Mouse (Mus musculus) embryonic facial prominence, embryonic 14.5 days (tissue): ENCODE results near the gene Gucy1b1. TPM values are rescaled to one million over a fixed set of nuclear protein-coding genes. Genes with fewer than 3 reads are reported as not detected.
A peak's percentile ranks its signal among the peaks of the same experiment; 100 is the strongest.

Source experiments
- ATAC-seq: fragments of 200-750 bp; cut with Nextera tagmentation; 2 replicates; pipeline ENCODE4 v1.8.0; 2017; ENCODE audit warnings: low read depth, moderate number of reproducible peaks, moderate TSS enrichment
- DNase-seq: peaks from one replicate; pipeline ENCODE4 v3.0.0-alpha.2; 2015; ENCODE audit warnings: low spot score
- H3K27ac ChIP-seq: fragments of 300-500 bp; sonication (generic); replicated peaks from 2 replicates; pipeline ENCODE4 v1.5.1; 2014; ENCODE audit warnings: low read depth, mild to moderate bottlenecking, low read length, moderate library complexity
- H3K27me3 ChIP-seq: fragments of 300-500 bp; sonication (generic); replicated peaks from 2 replicates; pipeline ENCODE4 v1.6.1; 2014; ENCODE audit warnings: low read length; ENCODE audit not compliant: control insufficient read depth, insufficient read depth
- H3K36me3 ChIP-seq: fragments of 300-500 bp; sonication (generic); 2 replicates; pipeline ENCODE4 v1.6.1; 2014; ENCODE audit warnings: low read length, mixed read lengths; ENCODE audit not compliant: control insufficient read depth, insufficient read depth
- H3K4me1 ChIP-seq: fragments of 300-500 bp; sonication (generic); 2 replicates; pipeline ENCODE4 v1.6.1; 2014; ENCODE audit warnings: antibody characterized with exemption, low read length; ENCODE audit not compliant: control insufficient read depth, insufficient read depth
- H3K4me2 ChIP-seq: fragments of 300-500 bp; sonication (generic); 2 replicates; pipeline ENCODE4 v1.6.1; 2014; ENCODE audit warnings: low read depth, mild to moderate bottlenecking, low read length, moderate library complexity, mixed read lengths
- H3K4me3 ChIP-seq: fragments of 300-500 bp; sonication (generic); 2 replicates; pipeline ENCODE4 v1.5.1; 2014; ENCODE audit warnings: low read depth, mild to moderate bottlenecking, low read length
- H3K9ac ChIP-seq: fragments of 300-500 bp; sonication (generic); 2 replicates; pipeline ENCODE4 v1.6.1; 2014; ENCODE audit warnings: low read depth, mild to moderate bottlenecking, low read length, moderate library complexity, mixed read lengths
- H3K9me3 ChIP-seq: fragments of 300-500 bp; sonication (generic); 2 replicates; pipeline ENCODE4 v1.6.1; 2016; ENCODE audit warnings: low read length; ENCODE audit not compliant: control insufficient read depth
- WGBS: fragments of 180-500 bp; shearing (Covaris S2); extraction: QIAGEN DNeasy Blood & Tissue Kit; methylation state at CpG from one replicate; pipeline ENCODE4 v1.1.7; 2014; 5-methylcytosine and 5-hydroxymethylcytosine counted together
- polyA plus RNA-seq: library from polyadenylated mRNA; unstranded; fragments of >200 nt; fragmentation: Nextera tagmentation; extraction: Ambion mirVana; gene quantifications from 2 replicates; pipeline ENCODE4 v1.2.1, GENCODE M21; 2014

Gene Gucy1b1
- polyA plus RNA-seq, 1 experiment from 2014 or later = 16.3 TPM

DNA sequence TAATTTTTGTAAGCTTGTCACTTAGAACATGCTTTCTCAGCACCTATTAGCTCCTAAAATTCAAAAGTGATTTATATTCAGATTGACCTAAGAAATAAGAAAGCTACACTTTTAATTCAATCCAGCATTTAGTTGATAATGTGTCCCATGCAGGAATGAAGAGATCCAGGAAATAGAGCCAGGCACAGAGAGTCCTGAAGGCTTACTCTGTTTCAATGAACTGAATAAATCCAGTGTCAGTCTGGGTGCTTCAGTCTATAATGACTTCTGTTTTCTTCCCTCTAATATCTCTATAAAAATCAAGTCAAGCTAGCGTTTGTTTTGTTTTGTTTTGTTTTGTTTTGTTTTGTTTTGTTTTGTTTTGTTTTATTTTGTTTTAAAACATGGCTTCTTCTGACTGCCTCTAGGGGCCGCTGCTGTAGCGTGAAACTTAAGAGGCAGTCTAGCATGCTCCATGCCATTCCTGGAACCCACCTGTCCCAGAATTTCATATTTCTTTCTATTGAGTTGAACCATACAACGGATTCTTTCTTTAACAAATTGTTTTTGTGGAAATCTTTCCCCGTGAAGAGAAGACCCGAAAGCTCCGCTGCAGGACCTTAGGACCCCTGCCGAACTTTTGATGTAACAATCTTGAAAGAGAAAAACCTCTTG is 27.3 kb downstream of the Gucy1b1 start:
- Histone ChIP-seq H3K9ac (no peak overlapping the region), H3K27me3 (no peaks in the 10 kb centered on the region), H3K4me2 (no peak overlapping the region), H3K9me3 (no peaks in the 10 kb centered on the region), H3K36me3 (no peaks in the 10 kb centered on the region), H3K4me1 (peaks cover 10% of the 10 kb centered on the region; the same call in 1 of the 2 replicates), H3K27ac (no peak overlapping the region), H3K4me3 (no peak overlapping the region)
- ATAC-seq (no peak), DNase-seq (peak; percentile 77)
- 25% methylated on average over 8 of the region's 8 CpGs for WGBS

DNA sequence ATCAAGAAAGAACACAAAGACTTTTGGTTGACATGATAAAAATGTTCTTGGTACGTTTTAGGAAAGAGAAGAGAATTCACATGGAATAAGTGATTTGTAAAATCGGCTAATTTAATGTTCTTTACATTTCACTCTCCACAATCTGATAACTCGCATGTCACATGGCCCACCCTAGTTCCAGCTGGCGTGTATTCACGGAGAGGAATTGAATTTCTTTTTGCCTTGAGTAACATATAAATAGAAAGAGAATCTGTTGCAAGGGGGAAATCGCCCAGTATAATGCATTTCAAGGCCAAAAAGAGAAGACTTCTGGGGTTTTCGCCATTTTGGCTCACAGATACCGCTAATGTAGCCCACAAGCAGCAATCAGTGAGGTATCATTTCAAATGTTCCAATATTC is 28.4 kb downstream of the Gucy1b1 start:
- H3K4me2 ChIP-seq = no peak overlapping the region
- H3K4me3 ChIP-seq = no peak overlapping the region
- no peak overlapping the region for H3K9ac ChIP-seq
- no peaks in the 10 kb centered on the region for H3K9me3 ChIP-seq
- no peaks in the 10 kb centered on the region for H3K36me3 ChIP-seq
- no peak for ATAC-seq
- no peak for DNase-seq
- no peak overlapping the region for H3K27ac ChIP-seq
- 79% methylated on average over 8 of the region's 8 CpGs for WGBS
- peaks cover 6% of the 10 kb centered on the region; the same call in 1 of the 2 replicates for H3K4me1 ChIP-seq
- H3K27me3 ChIP-seq = no peaks in the 10 kb centered on the region

DNA sequence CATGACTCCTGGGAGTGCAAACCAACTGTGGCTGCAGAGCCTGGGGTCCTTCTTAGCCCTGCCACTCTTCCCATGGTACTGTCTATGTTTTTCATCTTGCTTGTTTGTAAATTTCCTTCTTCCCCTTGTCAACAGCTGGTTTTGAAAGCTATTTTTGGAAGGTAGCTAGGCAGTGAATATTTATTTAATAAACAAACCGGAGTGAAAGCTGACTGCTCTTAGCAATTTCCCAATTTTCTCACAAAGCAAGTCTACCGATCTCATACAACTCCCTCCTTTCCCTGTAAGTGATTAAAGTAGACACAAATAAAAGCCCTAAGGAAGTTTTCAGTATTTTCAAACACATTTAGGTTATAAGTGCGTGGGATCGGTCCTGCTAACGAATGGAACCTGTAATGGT is 29.6 kb downstream of the Gucy1b1 start:
- Histone ChIP-seq H3K36me3 (no peaks in the 10 kb centered on the region), H3K9me3 (no peaks in the 10 kb centered on the region), H3K27me3 (no peaks in the 10 kb centered on the region), H3K4me2 (no peak overlapping the region), H3K27ac (no peak overlapping the region), H3K4me1 (peaks cover 6% of the 10 kb centered on the region; the same call in 1 of the 2 replicates), H3K4me3 (no peak overlapping the region), H3K9ac (no peak overlapping the region)
- no peak for DNase-seq
- 73% methylated on average over 5 of the region's 5 CpGs for WGBS
- no peak for ATAC-seq

DNA sequence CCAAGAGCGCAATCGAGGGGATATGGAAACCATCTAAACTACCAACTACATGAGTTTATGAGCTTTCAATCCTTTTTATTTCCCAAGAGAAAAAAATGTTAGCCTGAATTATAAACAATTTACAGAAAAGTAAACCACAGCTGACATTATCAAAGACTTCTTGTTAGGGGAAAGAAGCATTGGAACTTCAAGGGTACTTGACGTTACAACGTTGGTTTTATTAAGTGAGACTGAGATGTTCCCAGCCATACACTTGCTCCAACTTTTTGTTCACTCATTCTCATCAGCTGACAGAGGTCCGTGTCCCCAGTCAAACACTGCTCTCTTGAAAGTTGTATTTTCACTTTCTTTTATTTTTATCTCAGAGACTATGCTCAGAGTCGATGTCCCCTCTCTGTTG is 30.8 kb downstream of the Gucy1b1 start:
- Histone ChIP-seq H3K27ac (no peak overlapping the region), H3K4me2 (no peak overlapping the region), H3K9me3 (no peaks in the 10 kb centered on the region), H3K9ac (no peak overlapping the region), H3K27me3 (no peaks in the 10 kb centered on the region), H3K4me1 (peaks cover 3% of the 10 kb centered on the region; the same call in 1 of the 2 replicates), H3K36me3 (no peaks in the 10 kb centered on the region), H3K4me3 (no peak overlapping the region)
- WGBS = 77% methylated on average over 6 of the region's 6 CpGs
- DNase-seq (no peak), ATAC-seq (no peak)

DNA sequence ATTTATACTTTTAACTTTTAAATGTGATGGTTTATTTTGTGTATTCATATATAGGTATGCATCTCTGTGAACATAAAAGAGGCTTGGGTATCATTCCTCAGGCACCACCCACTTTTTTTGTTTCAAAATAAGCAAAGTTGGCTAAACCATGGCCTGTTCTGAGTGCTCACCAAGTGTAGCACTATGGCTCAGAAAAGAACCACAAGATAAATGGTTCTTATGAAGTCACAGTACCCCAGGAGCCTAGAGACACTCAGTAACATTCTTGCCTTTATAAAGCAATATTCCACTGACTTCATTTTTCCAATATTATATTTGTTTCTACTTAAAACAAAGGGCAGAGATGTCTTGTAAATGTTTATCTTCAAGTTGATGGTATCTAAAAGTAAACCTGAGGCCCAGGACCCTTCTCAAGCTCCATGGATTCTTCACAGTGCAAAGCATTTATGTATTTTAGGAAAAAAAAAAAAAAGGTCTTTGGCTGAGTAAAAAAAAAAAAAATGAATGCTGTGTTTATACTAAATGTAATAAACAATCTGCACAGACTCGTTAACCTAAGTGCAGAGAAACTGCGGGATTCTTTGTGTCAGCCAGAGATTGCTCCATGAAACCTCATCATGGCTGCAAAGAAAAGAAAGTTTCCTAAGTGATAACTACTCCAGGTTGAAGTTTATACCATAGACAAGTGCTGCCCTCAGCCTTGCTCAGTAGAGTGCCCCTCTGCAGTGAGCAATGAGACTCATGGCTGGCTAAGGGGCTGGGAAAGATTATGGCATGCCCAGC is 38.0 kb downstream of the Gucy1b1 start:
- no peak overlapping the region for H3K27ac ChIP-seq
- H3K4me2 ChIP-seq = no peak overlapping the region
- DNase-seq = no peak
- no peaks in the 10 kb centered on the region for H3K4me1 ChIP-seq
- 82% methylated on average over 2 of the region's 2 CpGs for WGBS
- no peaks in the 10 kb centered on the region for H3K27me3 ChIP-seq
- no peak overlapping the region for H3K9ac ChIP-seq
- H3K9me3 ChIP-seq = no peaks in the 10 kb centered on the region
- no peak overlapping the region for H3K4me3 ChIP-seq
- no peak for ATAC-seq
- no peaks in the 10 kb centered on the region for H3K36me3 ChIP-seq

DNA sequence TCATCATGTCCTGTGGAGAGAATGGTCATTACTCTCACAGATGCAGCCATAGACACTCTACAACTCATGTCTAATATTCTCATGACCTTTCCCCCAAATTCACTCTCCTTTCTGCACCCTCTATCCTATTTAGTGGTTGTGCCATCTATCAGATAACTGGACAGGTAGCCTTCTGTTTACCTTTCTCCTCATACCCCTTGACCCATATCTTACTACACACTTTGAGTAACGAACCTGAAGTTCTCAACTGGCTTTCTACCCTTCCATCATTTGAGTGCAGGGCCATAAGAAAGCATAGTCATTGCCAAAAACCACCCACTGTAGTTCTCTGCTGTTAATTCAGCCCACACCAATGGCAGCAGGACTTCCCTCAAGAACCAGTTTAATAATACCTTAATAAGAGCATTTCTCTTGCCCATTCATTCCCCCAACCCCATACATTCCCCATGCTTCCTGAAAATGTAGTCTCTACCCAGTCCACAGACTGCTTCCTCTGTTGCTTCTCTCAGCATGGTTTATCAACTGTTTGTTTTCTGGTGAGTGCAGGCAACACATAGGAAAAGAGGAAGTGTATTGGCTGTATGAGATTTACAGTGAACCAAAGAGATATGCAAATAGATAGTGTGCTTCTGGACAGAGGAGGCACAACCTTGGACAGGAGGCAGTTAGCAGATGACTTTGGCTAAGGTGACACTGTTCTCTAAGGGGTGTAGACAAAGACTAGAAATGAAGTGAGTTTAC is 44.3 kb downstream of the Gucy1b1 start:
- no peak overlapping the region for H3K4me3 ChIP-seq
- H3K4me2 ChIP-seq = no peak overlapping the region
- no peak overlapping the region for H3K9ac ChIP-seq
- DNase-seq (no peak), ATAC-seq (no peak)
- no peak overlapping the region for H3K27ac ChIP-seq
- no peaks in the 10 kb centered on the region for H3K36me3 ChIP-seq
- H3K27me3 ChIP-seq = no peaks in the 10 kb centered on the region
- no peaks in the 10 kb centered on the region for H3K9me3 ChIP-seq
- H3K4me1 ChIP-seq = no peaks in the 10 kb centered on the region
- 68% methylated on average over 1 of the region's 1 CpGs for WGBS

DNA sequence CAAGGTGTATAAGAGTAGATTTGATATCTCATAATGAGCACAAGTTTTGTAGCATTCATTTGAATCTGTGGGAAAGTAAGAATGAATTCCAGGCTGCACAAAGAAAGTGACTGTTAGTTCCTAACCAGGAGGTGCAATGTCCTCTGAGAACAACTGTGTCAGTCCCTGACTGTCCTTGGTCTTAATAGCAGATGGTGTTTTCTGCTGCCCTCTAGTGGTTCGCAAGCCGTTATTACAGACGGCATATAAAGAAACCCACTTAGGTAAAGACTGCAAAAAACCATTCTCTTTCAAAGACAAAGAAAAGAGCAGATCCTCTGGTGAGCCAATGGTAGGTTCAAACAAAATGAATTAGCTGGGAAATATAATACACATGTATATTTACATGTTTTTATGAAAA is 45.3 kb downstream of the Gucy1b1 start:
- no peaks in the 10 kb centered on the region for H3K9me3 ChIP-seq
- H3K27ac ChIP-seq = no peak overlapping the region
- no peaks in the 10 kb centered on the region for H3K27me3 ChIP-seq
- H3K9ac ChIP-seq = no peak overlapping the region
- H3K4me1 ChIP-seq = no peaks in the 10 kb centered on the region
- no peak overlapping the region for H3K4me3 ChIP-seq
- no peak overlapping the region for H3K4me2 ChIP-seq
- no peak for ATAC-seq
- WGBS = 2% methylated on average over 3 of the region's 3 CpGs
- H3K36me3 ChIP-seq = no peaks in the 10 kb centered on the region
- DNase-seq = peak; percentile 76

DNA sequence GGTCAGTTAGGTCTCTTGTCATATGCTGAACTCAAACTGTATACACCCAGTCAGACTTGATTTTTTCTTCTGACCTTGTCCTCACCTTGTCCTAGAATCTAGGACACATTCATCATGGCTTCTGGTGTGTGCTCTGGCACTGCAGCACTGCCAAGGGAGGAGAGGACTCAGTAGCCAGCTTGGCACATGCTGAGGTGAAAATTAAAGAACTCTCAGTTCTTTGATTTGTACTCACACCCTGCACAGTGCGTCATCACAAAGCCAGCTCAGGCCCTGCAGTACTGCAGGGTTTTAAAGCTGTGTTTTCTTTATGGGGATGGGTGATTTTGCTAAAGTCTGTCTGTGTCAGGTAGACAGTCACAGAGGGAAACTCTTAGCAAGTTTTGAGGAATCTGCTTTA is 47.2 kb downstream of the Gucy1b1 start:
- no peak overlapping the region for H3K4me3 ChIP-seq
- H3K27ac ChIP-seq = no peak overlapping the region
- no peak overlapping the region for H3K9ac ChIP-seq
- no peak overlapping the region for H3K4me2 ChIP-seq
- H3K27me3 ChIP-seq = no peaks in the 10 kb centered on the region
- H3K36me3 ChIP-seq = no peaks in the 10 kb centered on the region
- ATAC-seq = no peak
- DNase-seq = no peak
- 82% methylated on average over 1 of the region's 1 CpGs for WGBS
- H3K4me1 ChIP-seq = no peaks in the 10 kb centered on the region
- H3K9me3 ChIP-seq = no peaks in the 10 kb centered on the region
